Mouse (Mus musculus): ENCODE measurements around the gene Zfand2a.

Zfand2a gene

DNA sequence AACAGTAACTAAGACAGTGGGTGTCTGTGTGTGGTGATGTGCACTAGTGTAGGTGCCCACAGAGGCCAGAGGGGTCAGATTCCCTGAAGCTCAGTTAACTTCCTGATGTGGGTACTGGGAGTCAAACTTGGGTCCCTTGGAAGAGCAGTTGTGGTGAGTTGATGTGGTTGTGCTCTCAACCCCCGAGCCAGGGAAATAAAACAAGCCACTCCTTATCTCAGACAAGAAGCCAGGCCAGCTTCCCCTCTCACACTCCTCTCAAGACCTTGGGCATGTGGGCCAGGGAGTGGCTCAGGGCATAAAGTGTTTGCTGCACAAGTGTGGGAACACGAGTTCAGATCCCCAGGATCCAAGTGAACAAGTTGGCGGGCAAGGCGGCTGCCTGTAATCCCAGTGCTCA, 17.5 kb downstream of the Zfand2a start:
- no peak for DNase-seq (ENCODE audit: low spot score in 2 of 2)

- no peak for DNase-seq (ENCODE audit: low spot score in 2 of 2)
Observed at GRCm38 (mm10) chr5:139466373-139466772, 18.0 kb downstream of the Zfand2a start.

DNA sequence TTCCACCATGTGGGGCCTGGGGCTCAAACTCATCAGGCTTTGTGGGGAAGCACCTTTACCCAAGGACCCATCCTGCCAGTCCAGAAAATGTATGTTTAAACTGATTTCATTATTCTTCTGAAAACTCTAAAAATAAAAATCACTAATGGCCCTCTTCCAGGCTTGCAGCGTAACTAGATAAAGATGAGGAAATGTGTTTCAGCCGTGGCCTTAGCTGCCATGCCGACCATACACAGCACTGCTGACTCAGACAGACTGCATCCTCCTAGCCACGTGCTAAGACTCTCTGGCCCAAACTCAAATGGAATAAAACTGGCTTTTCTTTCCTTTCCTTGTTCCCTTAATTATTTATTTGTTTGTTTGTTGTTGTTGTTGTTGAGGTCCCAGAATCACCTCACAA, 19.5 kb downstream of the Zfand2a start:
- DNase-seq (ENCODE audit: low spot score in 2 of 2) = no peak

GRCm38 (mm10) chr5:139460384-139461067, 23.8 kb downstream of the Zfand2a start, which contains the start of gene 3110082I17Rik:
3110082I17Rik (minus strand) TSS chr5:139460527.
- peak; percentile 99 for DNase-seq (ENCODE audit: low spot score in 2 of 2)

DNA sequence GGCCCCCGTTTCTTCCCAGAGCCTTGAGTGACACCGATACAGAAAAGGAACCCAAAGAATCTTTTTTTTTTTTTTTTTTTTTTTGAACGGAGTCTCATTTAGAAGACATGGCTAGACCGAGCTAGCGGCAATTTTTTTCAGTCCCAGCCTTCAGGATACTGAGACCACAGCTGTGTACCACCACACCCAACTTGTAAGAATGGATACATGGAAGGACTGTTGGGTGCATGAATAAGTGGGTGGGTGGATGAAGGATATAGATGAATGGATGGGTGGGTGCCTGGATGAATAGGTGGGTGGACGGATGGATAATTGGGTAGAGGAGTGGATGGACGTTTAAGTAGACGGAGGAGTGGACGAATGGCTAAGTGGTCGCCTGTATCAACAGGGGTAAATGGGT, 24.4 kb downstream of the Zfand2a start:
- no peak for DNase-seq (ENCODE audit: low spot score in 2 of 2)

- DNase-seq (ENCODE audit: low spot score in 2 of 2) = no peak
Observed at GRCm38 (mm10) chr5:139457241-139457640, 27.1 kb downstream of the Zfand2a start.

- DNase-seq (ENCODE audit: low spot score in 2 of 2) = peak in 1 of 2 experiments; percentile 71
Observed at GRCm38 (mm10) chr5:139455166-139455565, 29.2 kb downstream of the Zfand2a start.

GRCm38 (mm10) chr5:139453031-139453430, 31.3 kb downstream of the Zfand2a start:
- no peak for DNase-seq (ENCODE audit: low spot score in 2 of 2)

- DNase-seq (ENCODE audit: low spot score in 2 of 2) = no peak
Observed at GRCm38 (mm10) chr5:139449926-139450325, 34.4 kb downstream of the Zfand2a start.

GRCm38 (mm10) chr5:139449161-139449791, 35.1 kb downstream of the Zfand2a start:
- no peak for DNase-seq (ENCODE audit: low spot score in 2 of 2)

DNA sequence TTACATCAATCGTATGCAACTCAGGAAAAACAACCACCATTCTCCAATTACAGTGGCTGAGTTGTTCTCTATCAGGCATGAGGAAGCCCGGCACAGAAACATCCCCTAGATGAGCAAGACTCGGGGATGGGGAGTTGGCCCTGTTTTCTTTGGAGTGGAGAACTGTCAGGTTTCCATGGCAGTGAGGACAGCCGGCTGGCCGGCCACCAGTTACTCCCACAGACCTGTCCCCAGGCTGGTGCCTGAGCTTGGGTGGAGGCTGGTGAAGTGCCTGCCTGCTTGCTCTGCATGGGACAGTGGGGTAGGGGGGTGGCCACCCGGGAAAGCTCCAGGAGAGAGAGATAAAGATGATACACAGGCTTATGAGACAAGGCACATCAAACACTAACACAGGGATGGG, 36.3 kb downstream of the Zfand2a start:
- DNase-seq (ENCODE audit: low spot score in 2 of 2) = no peak

DNA sequence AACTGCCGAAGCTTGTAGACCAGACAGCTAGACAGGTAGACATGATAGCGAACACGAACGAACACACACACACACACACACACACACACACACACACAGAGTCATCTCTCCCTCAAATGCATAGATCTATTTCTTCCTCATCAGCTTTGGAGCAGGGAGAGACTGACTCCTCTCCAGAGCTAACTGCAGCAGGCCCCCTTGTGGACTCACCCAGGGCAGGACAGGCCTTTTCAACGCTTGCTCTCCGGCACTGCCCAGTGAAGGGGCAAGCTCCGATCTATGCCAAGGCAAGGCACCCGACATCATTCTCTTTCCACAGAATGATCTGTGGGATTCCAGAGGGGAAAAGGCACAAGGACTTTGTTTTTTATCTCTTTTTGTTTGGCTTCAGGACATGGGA, 39.1 kb downstream of the Zfand2a start:
- DNase-seq (ENCODE audit: low spot score in 2 of 2) = no peak

GRCm38 (mm10) chr5:139442962-139443361, 41.4 kb downstream of the Zfand2a start:
- no peak for DNase-seq (ENCODE audit: low spot score in 2 of 2)

- DNase-seq (ENCODE audit: low spot score in 2 of 2) = no peak
Observed at GRCm38 (mm10) chr5:139442428-139442827, 41.9 kb downstream of the Zfand2a start.

- DNase-seq (ENCODE audit: low spot score in 2 of 2) = no peak
Observed at GRCm38 (mm10) chr5:139441726-139442018, 42.7 kb downstream of the Zfand2a start.

DNA sequence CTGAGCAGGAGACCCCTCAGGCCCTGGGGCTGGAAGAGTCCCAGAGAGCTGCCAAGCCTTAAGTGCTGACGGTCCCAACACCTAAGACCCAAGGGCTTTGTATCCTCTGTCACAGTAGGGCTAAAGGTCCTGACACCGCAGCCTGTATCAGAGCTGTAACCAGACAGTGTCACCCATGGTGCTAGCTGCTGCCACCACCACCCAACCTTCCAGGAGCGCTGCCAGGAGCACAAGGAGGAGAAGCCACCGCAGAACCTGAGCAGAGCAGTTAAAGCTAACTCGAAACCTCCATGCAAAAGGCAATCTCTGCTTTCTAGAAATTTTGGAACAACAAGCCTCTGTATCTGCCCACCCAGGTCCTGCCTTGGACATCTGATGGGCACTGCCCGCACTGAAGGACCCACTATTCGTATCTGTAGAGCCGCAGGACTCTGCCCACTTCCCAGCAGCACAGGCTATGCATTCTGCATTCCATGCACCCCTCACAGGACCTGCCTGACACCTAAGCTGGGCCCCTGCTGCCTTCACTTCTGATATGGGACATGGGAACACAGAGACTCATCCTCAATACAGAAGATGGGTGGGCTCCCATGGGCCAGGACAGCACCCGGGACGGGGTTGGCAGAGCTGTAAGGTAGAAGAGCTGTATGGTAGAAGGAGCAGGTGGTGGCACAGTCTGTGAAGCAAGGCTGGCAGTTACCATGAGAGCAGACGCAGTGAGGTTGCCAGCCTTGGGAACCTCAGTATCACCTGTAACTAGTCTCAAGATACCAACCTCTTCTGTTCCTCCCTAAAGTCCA, 43.2 kb downstream of the Zfand2a start:
- no peak for DNase-seq (ENCODE audit: low spot score in 2 of 2)

- no peak for DNase-seq (ENCODE audit: low spot score in 2 of 2)
Observed at GRCm38 (mm10) chr5:139440451-139440850, 43.9 kb downstream of the Zfand2a start.

GRCm38 (mm10) chr5:139438440-139438839, 45.9 kb downstream of the Zfand2a start:
- no peak for DNase-seq (ENCODE audit: low spot score in 2 of 2)

DNA sequence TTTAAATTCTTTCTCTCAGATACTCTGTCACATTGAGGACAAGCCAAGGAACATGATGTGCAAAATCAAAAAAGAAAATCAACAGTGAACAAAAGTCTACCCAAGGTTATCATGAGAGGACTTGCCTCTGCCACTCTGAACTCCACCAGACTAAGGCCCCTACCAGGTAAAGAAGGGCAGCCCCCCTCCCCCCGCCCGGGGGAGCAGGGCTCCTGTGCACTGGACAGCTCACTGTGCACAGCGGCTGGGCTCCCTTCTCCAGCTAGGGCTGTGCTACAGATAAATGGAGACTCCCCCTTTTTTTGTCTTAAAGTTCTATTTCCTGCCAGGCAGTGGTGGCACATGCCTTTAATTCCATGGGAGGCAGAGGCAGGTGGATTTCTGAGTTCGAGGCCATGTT, 46.6 kb downstream of the Zfand2a start:
- no peak for DNase-seq (ENCODE audit: low spot score in 2 of 2)

GRCm38 (mm10) chr5:139434940-139435339, 49.4 kb downstream of the Zfand2a start:
- peak; percentile 72 to 82 for DNase-seq (ENCODE audit: low spot score in 2 of 2)

DNA sequence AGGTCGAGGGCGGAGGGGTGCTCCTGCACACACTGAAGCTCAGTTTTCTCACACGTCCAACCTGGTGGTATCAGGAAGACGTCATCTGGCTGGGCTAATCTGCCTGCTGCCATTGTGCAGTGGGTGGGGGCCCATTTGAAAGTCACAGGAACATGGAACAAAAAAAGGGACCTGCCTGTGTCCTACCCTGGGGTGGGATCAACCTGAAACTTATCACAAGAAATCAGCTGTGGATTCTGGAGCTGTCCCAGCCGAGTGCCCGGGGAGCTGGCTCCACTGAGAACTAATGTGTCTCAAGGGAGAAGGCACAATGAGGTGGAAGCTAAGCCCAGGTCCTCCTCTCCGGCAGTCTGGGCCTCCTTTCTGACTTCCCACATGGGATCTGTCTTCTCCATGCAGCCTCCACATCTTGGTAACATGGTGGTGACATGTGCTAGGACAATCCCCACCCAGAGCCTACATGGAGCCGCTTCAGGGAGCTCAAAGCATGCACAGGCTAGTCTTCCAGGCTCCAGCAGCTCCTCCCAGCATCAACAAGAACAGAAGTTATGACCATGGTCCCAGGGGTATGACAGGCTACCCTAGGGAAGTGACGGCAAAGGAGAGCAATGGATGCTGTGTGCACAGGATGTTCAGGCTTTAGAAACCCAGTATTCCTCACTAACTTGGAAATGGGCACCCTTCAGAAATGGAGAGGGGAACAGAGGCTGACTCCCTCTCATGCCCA, 50.3 kb downstream of the Zfand2a start:
- DNase-seq (ENCODE audit: low spot score in 2 of 2) = no peak
